Mouse (Mus musculus): ENCODE results near the gene Ckap4. TPM values are rescaled to one million over a fixed set of nuclear protein-coding genes. Genes with fewer than 3 reads are reported as not detected.
"Not testable (repeated sequence)": the region's sequence is repeated elsewhere in the genome, so short reads cannot be mapped to it uniquely, and the experiment has no call there.

Gene Ckap4
- polyA plus RNA-seq, 1 experiment from 2014 or later, result 66.1 TPM

DNA sequence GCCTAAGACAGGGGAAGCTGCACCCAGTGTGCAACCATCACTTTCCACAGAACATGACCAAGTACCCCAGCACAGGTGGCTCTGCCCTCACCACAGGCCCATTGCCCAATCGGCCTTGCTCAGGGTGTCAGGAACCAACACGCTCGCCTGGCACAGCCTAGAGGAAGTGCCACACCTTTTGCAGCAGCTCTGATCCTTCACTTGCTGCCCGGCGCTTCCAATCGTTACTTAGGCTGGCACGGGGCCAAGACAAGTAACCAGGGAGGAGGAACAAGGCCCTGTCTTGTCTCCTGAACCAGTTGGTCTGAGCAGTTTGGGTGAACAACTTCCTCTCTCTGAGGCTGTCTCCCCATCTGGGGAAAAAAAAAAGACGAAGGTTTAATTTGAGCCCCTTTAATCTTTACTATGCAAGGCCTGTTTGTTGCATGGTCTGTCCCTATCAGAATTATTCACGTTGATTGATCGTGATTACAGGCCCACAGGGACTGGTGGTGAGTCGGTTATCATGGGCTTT is 17.4 kb downstream of the Ckap4 start:
- Histone ChIP-seq H3K36me3 (no peaks in the 10 kb centered on the region), H3K27ac (replicated peaks) (no peak overlapping the region), H3K9me3 (replicated peaks) (no peaks in the 10 kb centered on the region; the same call in 1 of the 2 replicates), H3K27me3 (ENCODE audit: low read depth, poor library complexity, severe bottlenecking) (no peaks in the 10 kb centered on the region), H3K4me3 (no peak overlapping the region), H3K4me1 (peaks cover 5% of the 10 kb centered on the region; the same call in 1 of the 2 replicates)
- DNase-seq (ENCODE audit: low spot score), result no peak
- 88% methylated on average over 11 of the region's 11 CpGs for WGBS

GRCm38 (mm10) chr10:84515980-84516379 is 17.9 kb downstream of the Ckap4 start:
- not testable (repeated sequence) for H3K4me1 ChIP-seq; H3K4me3 ChIP-seq; H3K27me3 ChIP-seq (ENCODE audit: low read depth, poor library complexity, severe bottlenecking); H3K27ac ChIP-seq (replicated peaks); DNase-seq (ENCODE audit: low spot score); H3K36me3 ChIP-seq; H3K9me3 ChIP-seq (replicated peaks)
- WGBS, result 61% methylated on average over 1 of the region's 1 CpGs

GRCm38 (mm10) chr10:84515512-84515950 is 18.3 kb downstream of the Ckap4 start:
- WGBS, result 31% methylated on average over 3 of the region's 3 CpGs
- Histone ChIP-seq H3K36me3 (no peaks in the 10 kb centered on the region), H3K4me3 (no peak overlapping the region), H3K9me3 (replicated peaks) (no peaks in the 10 kb centered on the region; the same call in 1 of the 2 replicates), H3K27ac (replicated peaks) (no peak overlapping the region), H3K4me1 (peaks cover 5% of the 10 kb centered on the region; the same call in 1 of the 2 replicates), H3K27me3 (ENCODE audit: low read depth, poor library complexity, severe bottlenecking) (no peaks in the 10 kb centered on the region)
- peak; percentile 72 for DNase-seq (ENCODE audit: low spot score)

DNA sequence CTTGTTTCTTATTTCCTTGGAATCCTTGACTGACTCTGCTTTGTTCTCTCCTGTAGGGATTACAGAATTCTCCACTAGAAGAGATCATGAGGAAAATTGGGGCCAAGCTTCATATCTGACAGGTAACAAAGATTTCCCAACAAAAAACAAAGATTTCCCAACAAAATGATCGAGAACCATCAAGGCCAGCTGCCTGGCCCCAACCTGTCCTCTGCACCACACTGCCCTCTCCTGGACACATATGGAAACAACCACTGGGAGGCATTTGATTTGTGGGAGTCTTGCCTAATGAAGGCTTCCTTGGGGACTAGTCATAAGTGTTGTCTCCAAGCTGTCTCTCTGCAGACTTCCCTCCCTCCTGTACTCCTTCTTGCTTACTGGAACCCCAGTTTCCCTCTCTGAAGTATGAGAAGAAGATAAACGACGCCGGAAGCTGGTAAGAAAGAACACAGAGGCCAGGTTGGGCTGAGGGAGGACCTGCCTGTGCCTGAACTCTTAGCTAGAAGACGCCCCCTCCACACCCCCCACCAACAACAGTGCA is 19.8 kb downstream of the Ckap4 start:
- Histone ChIP-seq H3K36me3 (no peaks in the 10 kb centered on the region), H3K9me3 (replicated peaks) (no peaks in the 10 kb centered on the region; the same call in 1 of the 2 replicates), H3K4me3 (no peak overlapping the region), H3K4me1 (peaks cover 5% of the 10 kb centered on the region; the same call in 1 of the 2 replicates), H3K27me3 (ENCODE audit: low read depth, poor library complexity, severe bottlenecking) (no peaks in the 10 kb centered on the region), H3K27ac (replicated peaks) (peak overlapping the region; percentile 39; the same call in 1 of the 2 replicates)
- DNase-seq (ENCODE audit: low spot score), result peak; percentile 74
- WGBS, result 42% methylated on average over 5 of the region's 5 CpGs

DNA sequence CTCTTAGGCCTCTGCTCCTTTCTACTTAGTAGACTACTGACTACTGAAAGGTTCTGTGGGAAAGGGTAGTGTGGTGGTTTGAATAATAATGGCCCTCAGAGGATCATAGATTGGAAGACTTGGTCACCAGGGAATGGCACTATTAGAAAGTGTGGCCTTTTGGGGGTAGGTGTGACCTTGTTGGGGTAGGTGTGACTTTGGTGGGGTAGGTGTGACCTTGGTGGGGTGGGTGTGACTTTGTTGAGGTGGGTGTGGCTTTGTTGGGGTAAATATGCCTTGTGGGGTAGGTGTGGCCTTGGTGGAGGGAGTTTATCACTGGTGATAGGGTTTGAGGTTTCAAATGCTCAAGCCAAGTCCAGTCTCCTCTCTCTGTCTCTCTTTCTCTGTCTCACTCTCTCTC is 21.1 kb downstream of the Ckap4 start:
- no peak for DNase-seq (ENCODE audit: low spot score)
- H3K27ac ChIP-seq (replicated peaks), result no peak overlapping the region
- H3K4me3 ChIP-seq, result no peak overlapping the region
- no peaks in the 10 kb centered on the region for H3K36me3 ChIP-seq
- H3K9me3 ChIP-seq (replicated peaks), result no peaks in the 10 kb centered on the region; the same call in 1 of the 2 replicates
- H3K4me1 ChIP-seq, result peaks cover 5% of the 10 kb centered on the region; the same call in 1 of the 2 replicates
- H3K27me3 ChIP-seq (ENCODE audit: low read depth, poor library complexity, severe bottlenecking), result no peaks in the 10 kb centered on the region

DNA sequence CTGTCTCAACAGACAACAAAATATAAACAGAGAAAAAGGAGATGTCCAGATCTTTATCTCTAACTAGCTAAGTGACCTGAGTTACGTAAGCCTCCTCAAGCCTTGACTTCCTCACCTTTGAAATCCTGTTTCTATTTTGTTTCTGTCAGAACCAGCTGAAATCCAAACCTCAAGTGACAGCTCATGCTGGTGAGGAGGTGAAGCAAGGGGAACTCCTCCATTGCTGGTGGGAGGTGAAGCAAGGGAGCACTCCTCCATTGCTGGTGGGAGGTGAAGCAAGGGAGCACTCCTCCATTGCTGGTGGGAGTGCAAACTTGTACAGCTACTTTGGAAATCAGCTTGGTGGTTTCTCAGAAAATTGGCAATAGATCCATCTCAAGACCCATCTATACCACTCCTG is 25.3 kb downstream of the Ckap4 start:
- Histone ChIP-seq H3K36me3 (no peaks in the 10 kb centered on the region), H3K9me3 (replicated peaks) (no peaks in the 10 kb centered on the region; the same call in 1 of the 2 replicates), H3K4me3 (no peak overlapping the region), H3K27me3 (ENCODE audit: low read depth, poor library complexity, severe bottlenecking) (no peaks in the 10 kb centered on the region), H3K27ac (replicated peaks) (no peak overlapping the region), H3K4me1 (peaks cover 6% of the 10 kb centered on the region)
- 89% methylated on average over 1 of the region's 1 CpGs for WGBS
- no peak for DNase-seq (ENCODE audit: low spot score)

DNA sequence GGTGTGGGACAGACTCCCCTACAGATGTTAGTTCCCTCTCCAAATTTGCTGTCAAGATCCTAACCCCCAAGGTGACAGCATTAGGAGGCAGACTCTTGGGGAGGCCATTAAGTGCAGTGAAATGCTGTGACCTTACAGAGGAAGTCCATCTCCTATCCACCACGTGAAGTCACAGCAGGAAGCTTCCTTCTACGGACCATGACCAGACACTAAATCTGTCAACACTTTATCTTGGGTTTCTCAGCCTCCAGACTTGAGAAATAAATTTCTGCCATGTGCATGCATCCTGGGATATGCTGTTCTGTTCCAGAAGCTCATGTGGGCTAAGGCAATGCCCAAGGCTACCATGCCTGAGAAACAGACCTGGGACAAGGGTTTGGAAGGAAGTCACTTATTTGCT is 35.0 kb downstream of the Ckap4 start:
- Histone ChIP-seq H3K27me3 (ENCODE audit: low read depth, poor library complexity, severe bottlenecking) (no peaks in the 10 kb centered on the region), H3K27ac (replicated peaks) (no peak overlapping the region), H3K4me3 (no peak overlapping the region), H3K36me3 (no peaks in the 10 kb centered on the region), H3K9me3 (replicated peaks) (no peaks in the 10 kb centered on the region), H3K4me1 (0 out of 2 replicates have a peak, but pooled peaks cover 3% of the 10 kb centered on the region)
- WGBS, result 63% methylated on average over 2 of the region's 2 CpGs
- no peak for DNase-seq (ENCODE audit: low spot score)

- no peak overlapping the region for H3K4me3 ChIP-seq
- H3K9me3 ChIP-seq (replicated peaks), result no peaks in the 10 kb centered on the region
- 84% methylated on average over 2 of the region's 2 CpGs for WGBS
- H3K4me1 ChIP-seq, result 0 out of 2 replicates have a peak, but pooled peaks cover 3% of the 10 kb centered on the region
- no peaks in the 10 kb centered on the region for H3K27me3 ChIP-seq (ENCODE audit: low read depth, poor library complexity, severe bottlenecking)
- no peak overlapping the region for H3K27ac ChIP-seq (replicated peaks)
- no peak for DNase-seq (ENCODE audit: low spot score)
- H3K36me3 ChIP-seq, result no peaks in the 10 kb centered on the region
These were observed 37.1 kb downstream of the Ckap4 start for GRCm38 (mm10) chr10:84496805-84497204.

DNA sequence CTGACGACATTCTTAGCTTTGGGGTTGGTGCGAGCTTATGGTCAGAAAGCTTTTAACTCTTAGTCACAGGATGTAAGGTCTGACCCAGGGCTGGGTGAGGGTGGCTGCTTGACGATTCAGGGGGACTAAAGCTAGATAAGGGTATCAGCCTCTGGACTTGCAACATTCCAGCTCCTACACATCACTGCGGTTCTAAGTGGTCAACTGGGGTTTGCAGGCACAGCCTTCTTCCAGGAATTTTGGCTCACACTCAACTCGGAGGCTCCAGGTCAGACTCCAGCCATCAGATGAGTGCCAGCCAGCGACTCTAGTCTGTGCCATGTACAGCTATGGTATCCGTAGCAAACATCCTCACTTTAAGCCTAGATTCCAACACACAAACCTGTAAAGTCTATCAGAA is 39.4 kb downstream of the Ckap4 start:
- Histone ChIP-seq H3K27ac (replicated peaks) (no peak overlapping the region), H3K36me3 (no peaks in the 10 kb centered on the region), H3K4me3 (no peak overlapping the region), H3K27me3 (ENCODE audit: low read depth, poor library complexity, severe bottlenecking) (no peaks in the 10 kb centered on the region), H3K9me3 (replicated peaks) (no peaks in the 10 kb centered on the region), H3K4me1 (0 out of 2 replicates have a peak, but pooled peaks cover 7% of the 10 kb centered on the region)
- WGBS, result 91% methylated on average over 7 of the region's 7 CpGs
- no peak for DNase-seq (ENCODE audit: low spot score)

DNA sequence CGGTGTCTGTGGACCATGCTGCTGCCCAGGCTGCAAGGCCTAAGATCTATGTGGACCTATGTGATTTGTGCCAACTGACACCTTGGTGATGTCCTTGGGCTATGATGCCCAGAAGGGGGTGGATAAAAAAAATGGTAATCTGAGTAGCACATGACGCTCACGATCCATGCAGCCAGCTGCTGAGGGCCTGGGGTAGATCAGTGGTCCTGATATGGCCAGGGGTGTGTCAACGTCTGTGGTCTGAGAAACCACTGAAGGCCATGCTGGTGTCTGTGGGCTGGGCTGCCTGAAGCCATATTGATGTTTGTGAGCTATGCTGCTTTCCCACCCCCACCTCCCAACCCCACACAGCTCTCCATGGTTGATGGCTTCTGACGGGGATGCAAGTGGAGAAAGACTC is 43.7 kb downstream of the Ckap4 start:
- Histone ChIP-seq H3K9me3 (replicated peaks) (no peaks in the 10 kb centered on the region), H3K36me3 (no peaks in the 10 kb centered on the region), H3K27me3 (ENCODE audit: low read depth, poor library complexity, severe bottlenecking) (no peaks in the 10 kb centered on the region), H3K27ac (replicated peaks) (no peak overlapping the region), H3K4me3 (no peak overlapping the region), H3K4me1 (0 out of 2 replicates have a peak, but pooled peaks cover 6% of the 10 kb centered on the region)
- DNase-seq (ENCODE audit: low spot score), result no peak
- 92% methylated on average over 5 of the region's 5 CpGs for WGBS

DNA sequence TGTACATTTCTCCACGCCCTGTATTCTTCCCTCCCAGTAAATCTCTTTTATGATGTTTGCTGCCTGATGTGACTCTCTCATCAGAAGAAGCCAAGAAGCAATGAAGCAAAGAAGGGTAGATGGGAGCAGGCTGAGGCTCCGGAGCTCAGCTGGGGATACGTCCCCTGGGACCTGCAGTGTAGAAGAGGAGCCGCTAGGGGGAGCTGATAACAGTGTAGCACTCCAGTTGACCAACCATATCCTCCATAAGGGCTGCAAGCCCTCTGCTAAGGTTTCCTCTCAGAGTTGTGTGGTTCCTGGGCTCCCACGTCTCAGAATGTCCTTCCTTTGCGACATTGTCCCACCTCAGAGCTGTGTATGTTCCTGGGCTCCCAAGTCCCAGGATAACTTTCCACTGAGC is 45.5 kb downstream of the Ckap4 start:
- 0 out of 2 replicates have a peak, but pooled peaks cover 6% of the 10 kb centered on the region for H3K4me1 ChIP-seq
- DNase-seq (ENCODE audit: low spot score), result peak; percentile 59
- no peaks in the 10 kb centered on the region for H3K36me3 ChIP-seq
- no peaks in the 10 kb centered on the region for H3K27me3 ChIP-seq (ENCODE audit: low read depth, poor library complexity, severe bottlenecking)
- H3K9me3 ChIP-seq (replicated peaks), result no peaks in the 10 kb centered on the region
- H3K27ac ChIP-seq (replicated peaks), result no peak overlapping the region
- H3K4me3 ChIP-seq, result no peak overlapping the region
- WGBS, result 43% methylated on average over 6 of the region's 6 CpGs

GRCm38 (mm10) chr10:84484661-84485060 is 49.2 kb downstream of the Ckap4 start:
- Histone ChIP-seq H3K4me3 (no peak overlapping the region), H3K27me3 (ENCODE audit: low read depth, poor library complexity, severe bottlenecking) (no peaks in the 10 kb centered on the region), H3K9me3 (replicated peaks) (no peaks in the 10 kb centered on the region), H3K27ac (replicated peaks) (0 out of 2 replicates have a peak overlapping the region, but pooled peaks have one; percentile 19), H3K36me3 (no peaks in the 10 kb centered on the region), H3K4me1 (peaks cover 19% of the 10 kb centered on the region)
- WGBS, result 94% methylated on average over 1 of the region's 1 CpGs
- DNase-seq (ENCODE audit: low spot score), result no peak

DNA sequence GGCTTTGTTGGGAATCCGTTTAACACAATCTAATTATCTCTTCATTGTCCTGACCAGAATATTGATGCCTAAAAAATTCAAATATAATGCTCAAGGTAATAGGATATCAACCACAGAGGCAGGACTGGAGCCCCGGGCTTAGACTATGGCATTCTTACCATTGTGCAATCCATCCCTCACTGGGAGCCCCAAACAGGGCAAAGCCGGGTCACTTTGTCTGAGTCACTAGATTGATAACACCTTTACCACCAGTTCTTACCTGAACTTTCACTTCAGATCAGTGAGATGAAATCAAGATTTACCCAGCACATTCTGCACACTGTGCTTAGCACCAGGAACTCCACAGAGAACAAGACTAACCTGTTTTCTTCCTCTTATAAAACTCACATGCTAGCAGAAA is 50.3 kb downstream of the Ckap4 start:
- no peak for DNase-seq (ENCODE audit: low spot score)
- 92% methylated on average over 3 of the region's 3 CpGs for WGBS
- no peaks in the 10 kb centered on the region for H3K27me3 ChIP-seq (ENCODE audit: low read depth, poor library complexity, severe bottlenecking)
- H3K36me3 ChIP-seq, result no peaks in the 10 kb centered on the region
- no peaks in the 10 kb centered on the region for H3K9me3 ChIP-seq (replicated peaks)
- H3K27ac ChIP-seq (replicated peaks), result no peak overlapping the region
- peaks cover 30% of the 10 kb centered on the region for H3K4me1 ChIP-seq
- no peak overlapping the region for H3K4me3 ChIP-seq
